Mouse (Mus musculus) heart, postnatal 0 days (tissue): Measurements from ENCODE around the gene Usp36.

Source experiments
- CTCF ChIP-seq: IDR thresholded peaks from 2 replicates; pipeline ENCODE4 v1.5.1; 2016; ENCODE audit warnings: antibody characterized with exemption, control low read depth, low read depth
- EP300 ChIP-seq: IDR thresholded peaks from 2 replicates; pipeline ENCODE4 v1.6.1; 2016; ENCODE audit warnings: antibody characterized with exemption, low read depth

DNA sequence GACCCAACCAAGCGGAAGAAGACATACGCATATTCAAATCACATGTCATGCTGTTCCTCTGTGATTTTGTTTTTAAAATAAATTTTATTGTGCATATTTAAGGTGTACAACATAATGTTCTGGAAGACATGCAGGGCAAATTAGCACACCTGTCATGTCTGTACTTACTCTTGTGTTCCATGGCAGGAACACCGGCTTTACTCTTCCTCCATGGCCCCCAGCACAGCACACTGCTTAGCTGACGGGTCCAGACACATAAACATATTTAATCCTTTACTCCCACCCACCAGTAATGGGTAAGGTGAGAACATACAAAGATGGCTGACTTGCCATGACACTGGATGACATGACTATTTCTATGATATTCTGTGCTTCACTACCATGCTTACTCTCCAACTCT lies 71.0 kb downstream of the Usp36 start:
- no peak for TF ChIP-seq CTCF
- no peak for TF ChIP-seq EP300
